Mouse (Mus musculus): ENCODE measurements around the gene Angptl6. TPM values are rescaled to one million over a fixed set of nuclear protein-coding genes. Genes with fewer than 3 reads are reported as not detected.

The Angptl6 gene
- total RNA-seq, 2 experiments from 2014 or later = 10.5 to 11.4 TPM

DNA sequence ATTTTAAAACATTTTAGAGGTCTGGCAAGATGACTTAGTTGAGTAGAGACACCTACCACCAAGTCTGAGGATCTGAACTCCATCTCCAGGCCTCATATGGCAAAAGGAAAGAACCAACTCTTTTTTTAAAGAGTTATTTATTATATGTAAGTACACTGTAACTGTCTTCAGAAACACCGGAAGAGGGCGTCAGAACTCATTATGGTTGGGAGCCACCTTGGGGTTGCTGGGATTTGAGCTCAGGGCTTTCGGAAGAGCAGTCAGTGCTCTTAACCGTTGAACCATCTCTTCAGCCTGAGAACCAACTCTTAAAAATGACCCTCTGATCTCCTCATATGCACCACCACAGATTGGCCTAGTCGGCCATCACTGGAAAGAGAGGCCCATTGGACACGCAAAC is 7.7 kb upstream of the Angptl6 start:
- no peak for DNase-seq (ENCODE audit: extremely low spot score in 1 of 2, low spot score in 1 of 2)

DNA sequence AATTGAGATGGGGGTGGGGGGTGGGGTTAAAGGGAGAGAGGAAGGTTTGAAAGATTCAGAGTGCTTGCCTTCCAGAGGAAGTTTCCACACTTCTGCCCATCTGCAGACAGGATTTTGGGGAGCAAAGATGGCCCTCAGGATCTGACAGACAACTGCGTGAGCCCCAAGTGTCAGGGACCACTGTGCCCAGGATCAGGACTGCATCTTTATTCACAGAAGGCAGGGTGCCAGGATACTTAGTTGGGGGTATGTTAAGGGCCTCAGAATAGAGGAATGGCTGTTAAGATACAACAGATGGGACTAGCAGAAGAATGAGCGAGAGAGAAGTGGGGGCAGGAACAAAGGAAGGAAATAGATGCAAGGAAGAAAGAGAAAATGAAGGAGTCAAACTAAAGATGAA is 7.0 kb upstream of the Angptl6 start:
- no peak for DNase-seq (ENCODE audit: extremely low spot score in 1 of 2, low spot score in 1 of 2)

DNA sequence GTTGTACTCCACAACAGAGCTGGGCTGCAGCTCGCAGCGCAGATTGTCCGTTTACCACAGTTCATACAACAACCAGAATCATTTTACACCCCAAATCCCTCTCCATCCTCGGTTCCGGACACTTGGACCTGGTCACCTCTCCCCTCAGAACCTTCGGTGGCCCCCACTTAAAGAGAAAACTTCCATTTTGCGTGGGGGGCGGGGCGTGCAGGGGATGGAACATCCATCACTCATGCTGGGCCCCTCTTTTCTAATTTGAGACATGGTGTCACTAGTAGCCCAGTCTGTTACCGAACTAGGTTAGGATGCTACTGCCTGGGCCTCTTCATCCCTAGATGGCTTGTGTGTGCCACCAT is 839 bp downstream of the Angptl6 start:
- DNase-seq (ENCODE audit: extremely low spot score in 1 of 2, low spot score in 1 of 2) = no peak

DNA sequence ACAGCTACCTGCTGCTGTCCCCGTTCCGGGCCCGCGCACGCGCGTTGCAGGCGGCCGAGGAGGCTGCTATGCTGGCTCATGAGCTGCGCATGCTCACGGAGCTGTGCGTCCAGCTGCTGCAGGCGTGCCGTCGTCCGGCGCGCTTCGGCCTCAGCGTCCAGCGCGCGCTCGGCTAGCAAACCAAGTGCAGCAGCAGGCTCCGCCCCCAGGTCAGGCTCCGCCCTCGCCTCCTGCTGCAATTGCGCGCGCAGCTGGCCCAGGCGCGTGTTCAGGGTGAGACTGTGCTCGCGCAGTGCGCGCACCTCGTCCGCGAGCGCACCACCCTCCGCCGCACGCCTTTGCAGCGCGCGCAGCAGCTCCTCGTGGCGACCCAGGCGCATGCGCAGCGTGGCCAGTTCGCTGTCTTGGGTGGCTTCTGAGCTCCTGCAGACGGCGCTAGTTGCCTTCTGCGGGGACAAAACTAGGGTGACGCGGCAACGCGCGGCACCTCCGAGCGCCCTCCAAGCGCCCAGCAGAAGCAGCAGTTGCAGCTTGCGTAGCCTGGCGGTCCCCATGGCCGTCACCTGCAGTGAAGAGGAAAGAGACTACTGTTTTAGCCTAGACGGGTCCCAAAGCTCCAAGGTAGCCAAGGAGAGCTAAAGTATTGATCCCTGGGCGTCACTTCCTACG is 1.4 kb downstream of the Angptl6 start:
- peak; percentile 95 to 97 for DNase-seq (ENCODE audit: extremely low spot score in 1 of 2, low spot score in 1 of 2)

DNA sequence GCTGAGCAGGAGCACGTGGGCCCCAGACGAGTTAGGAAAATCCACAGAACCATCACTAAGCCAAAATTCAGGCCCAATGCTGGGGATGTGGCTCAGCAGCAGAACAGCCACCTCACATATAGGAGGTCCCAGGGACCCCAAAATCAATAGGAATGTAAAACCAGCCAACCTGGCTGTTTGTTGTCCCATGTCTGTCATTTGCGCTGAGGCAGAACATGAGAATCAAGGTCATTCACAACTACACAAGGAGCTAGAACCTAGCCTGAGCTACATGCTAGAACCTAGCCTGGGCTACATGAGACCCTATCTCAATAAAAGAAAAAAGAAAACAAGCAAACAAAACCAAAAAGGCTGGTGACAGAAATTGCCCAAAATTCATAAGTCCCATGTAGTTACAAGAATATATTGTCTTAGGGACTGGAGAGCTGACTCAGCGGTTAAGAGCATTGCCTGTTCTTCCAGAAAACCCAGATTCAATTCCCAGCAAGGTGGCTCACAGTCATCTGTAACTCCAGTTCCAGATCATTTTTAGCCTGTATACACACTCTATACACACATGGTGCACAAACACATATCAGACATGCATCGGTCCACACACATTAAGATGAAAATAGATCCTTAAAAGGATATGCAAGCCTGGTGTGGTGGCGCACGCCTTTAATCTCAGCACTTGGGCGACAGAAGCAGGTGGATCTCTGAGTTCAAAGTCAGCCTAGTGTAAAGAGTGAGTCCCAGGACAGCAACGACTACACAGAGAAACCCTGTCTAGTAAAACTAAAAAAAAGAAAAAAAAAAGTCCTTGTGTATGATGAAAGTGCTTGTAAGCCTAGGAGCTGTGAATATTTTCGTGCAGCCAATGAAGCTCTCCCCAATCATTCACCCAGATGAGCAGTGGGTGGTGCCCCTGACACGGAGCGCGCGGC is 2.1 kb downstream of the Angptl6 start:
- DNase-seq (ENCODE audit: extremely low spot score in 1 of 2, low spot score in 1 of 2) = no peak

DNA sequence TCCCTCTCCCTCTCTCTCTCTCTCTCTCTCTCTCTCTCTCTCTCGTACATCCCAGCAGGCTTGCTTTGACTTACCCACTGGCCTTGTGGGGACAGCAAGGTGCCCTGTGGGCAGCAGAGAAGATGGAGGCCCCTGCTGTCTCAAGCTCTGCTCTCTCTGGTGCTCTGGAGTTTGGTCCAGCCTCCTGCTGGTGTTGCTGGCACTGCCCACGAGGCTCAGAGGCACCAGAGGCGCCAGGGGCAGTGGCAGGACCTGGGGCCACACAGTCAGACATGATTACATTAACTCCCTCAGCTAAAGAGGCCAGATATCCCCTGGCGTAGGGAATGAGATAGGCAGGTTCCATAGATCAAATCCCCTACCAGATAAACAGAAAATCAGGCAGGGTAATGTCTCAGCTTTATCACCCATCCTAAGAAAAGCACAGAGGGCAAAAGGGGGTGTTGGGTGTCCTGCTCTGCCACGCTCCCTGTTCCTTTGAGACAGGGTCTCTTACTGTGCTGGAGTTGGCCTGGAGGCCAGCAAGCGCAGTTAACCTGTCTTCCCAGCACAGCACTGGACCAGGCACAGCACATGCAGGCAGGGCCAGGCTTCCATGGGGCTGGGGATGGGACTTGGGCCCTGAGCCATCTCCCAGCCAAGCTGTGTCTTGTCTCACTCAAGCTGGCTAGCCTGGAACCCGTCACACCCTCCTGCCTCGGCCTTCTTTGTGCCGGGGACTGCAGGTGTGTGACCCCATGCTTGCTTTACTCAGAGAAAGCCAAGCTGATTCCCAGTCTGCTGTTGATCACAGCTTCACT is 3.0 kb downstream of the Angptl6 start:
- DNase-seq (ENCODE audit: extremely low spot score in 1 of 2, low spot score in 1 of 2) = no peak

DNA sequence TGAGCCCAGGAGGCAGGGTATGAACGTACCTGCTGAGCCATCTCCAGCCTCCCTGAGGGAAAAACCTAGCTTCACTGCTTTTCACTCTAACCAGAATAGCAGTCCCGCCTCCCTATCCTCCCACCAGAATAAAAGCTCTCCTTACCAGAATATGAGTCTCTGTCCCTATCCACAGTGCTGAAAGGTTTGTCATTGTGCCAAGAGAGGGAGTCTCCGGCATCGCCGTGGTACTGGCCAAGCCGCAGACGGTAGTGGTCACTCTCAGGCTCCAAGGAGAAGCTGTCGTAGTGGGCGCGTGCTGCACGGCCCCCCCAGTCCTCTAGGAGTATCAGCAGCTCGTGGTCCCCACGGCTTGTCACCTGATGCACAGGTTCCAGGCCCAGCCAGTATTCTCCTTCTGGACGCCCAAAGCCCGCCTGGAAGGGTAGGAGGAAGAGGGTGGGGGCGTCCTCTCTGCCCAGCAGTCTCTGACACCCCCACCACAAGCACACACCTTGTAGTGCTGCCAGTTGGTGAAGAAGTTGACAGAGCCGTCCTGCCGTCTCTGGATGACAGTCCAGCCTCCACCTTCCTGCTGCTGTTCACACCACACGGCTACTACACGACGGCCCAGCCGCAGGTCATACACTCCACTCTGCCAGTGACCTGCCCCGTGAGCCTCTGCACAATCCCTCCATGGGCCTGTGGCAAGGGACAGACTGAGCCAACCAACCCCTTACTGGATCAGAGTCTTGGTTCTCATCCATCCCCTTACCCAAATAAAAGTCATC is 4.3 kb downstream of the Angptl6 start:
- DNase-seq (ENCODE audit: extremely low spot score in 1 of 2, low spot score in 1 of 2) = no peak

DNA sequence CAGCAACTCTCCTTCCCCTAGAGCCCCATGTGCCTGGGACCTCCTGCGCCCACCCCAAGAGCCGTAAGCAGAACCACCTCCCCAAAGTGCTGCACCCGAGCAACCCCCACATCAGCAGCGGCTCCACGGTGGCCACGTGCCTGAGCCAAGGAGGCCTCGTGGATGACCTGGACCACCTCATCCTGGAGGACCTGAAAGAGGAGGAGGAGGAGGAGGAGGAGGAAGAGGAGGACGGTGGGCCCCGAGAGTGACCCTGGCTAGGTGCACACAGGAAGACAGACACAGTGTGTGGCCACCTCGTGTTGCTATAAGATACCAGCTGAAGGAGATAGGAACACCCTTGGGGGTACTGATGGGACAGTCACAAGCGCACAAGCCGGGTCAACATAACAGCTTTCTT is 6.0 kb downstream of the Angptl6 start:
- no peak for DNase-seq (ENCODE audit: extremely low spot score in 1 of 2, low spot score in 1 of 2)

DNA sequence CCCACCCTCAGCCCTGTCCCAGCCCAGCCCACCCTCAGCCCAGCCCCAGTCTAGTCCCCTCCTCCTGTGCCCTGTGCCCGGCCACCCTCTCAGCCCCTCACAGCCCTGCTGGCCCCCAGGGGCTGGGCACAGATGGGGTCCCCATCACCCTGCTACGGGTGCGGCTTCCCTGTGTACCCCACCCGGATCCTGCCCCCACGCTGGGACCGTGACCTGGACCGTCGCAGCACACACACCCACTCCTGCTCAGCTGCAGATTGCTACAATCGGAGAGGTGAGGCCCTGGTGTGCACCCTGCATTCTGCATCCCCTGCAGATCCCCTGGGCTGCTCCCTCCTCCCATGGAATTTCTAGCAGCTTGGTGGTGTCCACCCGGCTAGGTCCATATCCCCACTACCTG is 6.5 kb downstream of the Angptl6 start:
- no peak for DNase-seq (ENCODE audit: extremely low spot score in 1 of 2, low spot score in 1 of 2)

DNA sequence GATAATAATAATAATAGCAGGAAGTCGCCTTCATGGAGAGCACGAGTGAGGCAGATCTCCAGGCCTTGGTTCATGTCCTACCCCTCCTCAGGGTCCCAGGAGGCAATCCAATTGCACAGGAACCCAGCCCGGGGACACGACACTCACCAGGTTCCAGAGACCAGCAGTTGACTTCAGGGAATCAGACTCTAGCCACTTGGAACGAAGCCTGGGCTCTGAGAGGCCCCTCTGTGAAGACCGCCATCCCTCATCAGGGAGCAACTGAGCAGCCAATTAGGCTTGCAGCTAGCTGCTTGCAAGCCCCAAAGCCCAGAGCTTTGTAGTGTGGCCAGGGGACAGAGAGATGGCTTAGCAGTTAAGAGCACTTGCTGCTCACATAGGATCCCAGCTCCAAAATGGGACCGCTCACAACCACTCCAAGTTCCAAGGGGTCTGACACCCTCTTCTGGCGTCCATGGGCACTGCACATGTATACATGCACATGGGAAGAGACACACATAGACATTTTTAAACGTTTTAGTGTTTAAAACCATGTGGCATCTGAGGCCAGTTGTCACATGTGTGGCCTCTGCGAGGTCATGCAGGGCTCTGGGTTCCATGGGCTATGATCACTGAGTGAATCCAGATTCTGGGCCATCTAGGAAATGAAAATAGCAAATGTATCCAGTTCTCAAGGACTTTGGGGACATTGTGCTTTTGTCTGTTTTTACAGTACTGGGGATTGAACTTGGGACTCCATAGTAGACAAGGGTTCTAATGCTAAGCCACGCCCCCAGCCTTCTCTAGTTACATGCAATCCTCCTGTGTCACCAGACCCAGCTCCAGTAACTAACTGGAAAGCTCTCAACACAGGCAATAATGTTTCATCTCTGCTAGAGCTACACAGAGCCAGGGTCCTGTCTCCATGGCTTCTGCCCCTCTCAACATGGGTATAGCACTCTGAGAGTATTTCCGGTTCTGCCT is 9.0 kb downstream of the Angptl6 start:
- no peak for DNase-seq (ENCODE audit: extremely low spot score in 1 of 2, low spot score in 1 of 2)

DNA sequence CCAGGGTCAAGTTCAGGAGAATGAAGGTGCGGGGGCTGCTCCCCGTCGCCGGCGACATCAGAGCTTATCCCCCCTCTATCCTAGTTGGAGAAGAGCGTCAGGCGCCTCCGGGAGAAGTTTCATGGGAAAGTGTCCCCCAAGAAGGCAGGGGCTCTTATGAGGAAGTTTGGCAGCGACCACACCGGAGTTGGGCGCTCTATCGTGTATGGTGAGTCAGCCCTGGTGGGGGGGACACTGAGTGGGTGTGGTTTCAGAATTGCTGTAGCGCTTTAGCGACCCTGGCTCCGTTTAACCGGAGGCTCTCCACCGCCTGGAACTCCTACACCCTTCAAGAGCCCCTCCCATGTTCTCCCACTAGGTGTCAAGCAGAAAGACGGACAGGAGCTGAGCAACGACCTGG is 10.3 kb downstream of the Angptl6 start:
- no peak for DNase-seq (ENCODE audit: extremely low spot score in 1 of 2, low spot score in 1 of 2)

DNA sequence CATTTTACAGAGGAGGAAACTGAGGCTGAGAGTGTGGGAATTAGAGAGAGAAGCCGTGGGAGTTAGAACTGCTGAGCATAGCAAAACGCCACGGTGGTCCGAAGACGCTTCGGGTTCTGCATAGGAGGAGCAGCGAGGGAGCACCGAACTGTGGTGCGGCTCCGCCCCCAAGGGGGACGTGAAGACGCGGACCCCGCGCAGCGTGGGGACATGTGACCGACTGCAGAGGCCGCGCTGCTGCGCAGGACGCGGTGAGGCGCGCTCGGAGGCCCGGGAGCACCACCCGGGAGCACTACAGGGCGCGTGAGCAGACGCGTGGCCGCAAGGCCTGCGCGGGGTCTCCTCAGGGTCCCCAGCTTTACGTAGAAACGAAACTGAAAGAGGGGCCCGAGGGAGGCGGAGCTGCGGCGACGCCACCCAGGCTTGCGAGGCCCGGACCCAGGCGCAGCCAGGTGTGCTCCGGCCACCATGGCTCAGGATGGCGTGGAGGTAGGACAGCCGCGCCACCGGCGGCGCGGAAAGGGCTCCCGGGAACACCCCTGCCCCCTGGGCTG is 11.0 kb downstream of the Angptl6 start, which contains the start of gene A230050P20Rik:
TSS of gene A230050P20Rik (plus strand) at position 195 of the 554 bp plus-strand sequence.
- peak; percentile 64 to 67 for DNase-seq (ENCODE audit: extremely low spot score in 1 of 2, low spot score in 1 of 2)

DNA sequence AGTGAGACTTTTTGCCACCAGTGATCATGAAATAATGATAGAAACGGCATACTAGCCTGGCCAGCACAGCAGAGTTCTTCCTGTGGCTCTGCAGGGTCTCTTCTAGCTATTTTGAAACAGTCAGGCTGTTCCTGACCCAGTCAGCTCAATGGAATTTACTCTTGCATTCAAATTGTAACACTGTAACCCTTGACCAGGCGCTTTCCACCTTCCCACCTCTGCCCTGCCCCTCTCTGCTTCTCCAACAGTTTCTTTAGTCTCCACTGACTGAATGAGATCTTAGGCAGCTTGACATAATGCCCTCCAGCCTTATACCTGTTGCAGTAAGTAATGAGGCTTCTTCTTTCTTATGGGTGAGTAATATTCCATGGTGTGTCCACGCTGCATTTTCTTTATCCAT is 12.6 kb downstream of the Angptl6 start:
- no peak for DNase-seq (ENCODE audit: extremely low spot score in 1 of 2, low spot score in 1 of 2)

DNA sequence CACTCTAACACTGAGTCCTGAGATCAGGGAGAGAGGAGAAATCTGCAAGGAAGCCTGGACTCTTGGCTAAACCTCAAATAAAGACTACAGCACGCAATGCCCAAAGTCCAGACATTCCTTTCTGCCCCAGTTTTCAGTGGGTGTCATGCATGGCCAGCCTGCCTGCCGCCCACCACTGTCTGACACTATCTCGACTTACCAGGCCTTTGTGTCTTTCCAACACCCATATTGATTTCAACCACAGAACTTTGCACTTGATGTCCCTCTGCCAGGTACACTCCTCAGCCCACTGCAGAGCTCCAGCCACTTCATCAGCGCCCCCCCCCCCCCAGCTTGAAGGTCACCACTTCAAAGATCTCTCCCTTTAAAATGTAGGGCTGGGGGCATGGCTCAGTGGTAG is 17.3 kb downstream of the Angptl6 start:
- no peak for DNase-seq (ENCODE audit: extremely low spot score in 1 of 2, low spot score in 1 of 2)

DNA sequence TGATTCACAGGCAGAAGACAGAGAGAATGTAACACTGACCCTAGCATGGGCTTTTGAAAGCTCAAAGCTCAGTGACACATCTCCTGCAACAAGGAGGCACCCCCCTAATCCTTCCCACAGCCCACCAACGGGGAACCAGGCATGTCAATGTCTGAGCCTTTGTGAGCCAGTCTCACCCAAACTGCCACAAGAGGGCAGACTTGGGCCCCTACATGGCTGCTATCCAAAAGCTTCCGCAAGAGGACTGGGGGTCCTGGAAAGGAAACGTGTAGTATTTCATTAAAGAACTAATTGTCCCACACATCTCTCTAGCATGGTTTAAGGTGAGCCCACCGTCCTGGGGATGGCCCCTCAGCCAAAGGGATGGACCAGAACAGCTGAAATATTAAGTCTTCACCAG is 17.7 kb downstream of the Angptl6 start:
- DNase-seq (ENCODE audit: extremely low spot score in 1 of 2, low spot score in 1 of 2) = no peak

DNA sequence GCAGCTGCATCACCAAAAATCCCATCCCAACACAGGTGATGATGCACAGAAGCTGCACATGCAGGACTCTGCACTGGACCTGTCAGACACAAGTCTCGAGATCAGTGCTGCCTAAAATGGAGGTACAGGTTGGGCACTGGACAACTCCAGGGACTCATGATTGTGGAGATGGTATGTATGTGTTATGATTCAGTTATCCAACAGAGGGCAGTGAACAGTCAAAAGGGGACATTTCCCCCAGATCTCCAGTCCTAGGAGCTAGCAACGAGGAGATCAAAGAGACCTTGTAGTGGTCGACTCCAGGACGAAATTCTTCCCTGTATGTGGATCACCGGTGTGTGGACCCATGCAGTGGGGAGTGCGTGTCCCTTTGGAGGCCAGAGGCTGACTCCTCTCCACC is 19.6 kb downstream of the Angptl6 start:
- no peak for DNase-seq (ENCODE audit: extremely low spot score in 1 of 2, low spot score in 1 of 2)

DNA sequence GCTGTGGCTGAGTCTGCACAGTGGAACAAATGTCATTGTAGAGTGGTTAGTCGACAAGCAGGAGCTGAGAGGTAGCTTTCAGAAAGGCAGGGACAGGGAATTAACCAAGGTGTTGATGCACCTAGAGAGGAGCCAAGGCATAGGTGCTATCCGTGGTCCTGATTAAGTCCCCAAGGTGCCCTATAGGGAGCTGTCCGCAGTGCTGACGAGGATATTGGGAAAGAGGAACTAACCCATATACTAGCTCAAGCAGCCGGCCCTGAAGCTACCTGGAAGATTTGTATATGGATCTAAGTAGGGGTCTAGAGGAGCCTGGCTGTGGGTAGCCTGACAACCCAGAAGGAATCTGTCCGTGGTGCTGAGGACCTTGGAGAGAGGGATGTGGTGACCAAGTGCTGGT is 22.4 kb downstream of the Angptl6 start:
- no peak for DNase-seq (ENCODE audit: extremely low spot score in 1 of 2, low spot score in 1 of 2)

DNA sequence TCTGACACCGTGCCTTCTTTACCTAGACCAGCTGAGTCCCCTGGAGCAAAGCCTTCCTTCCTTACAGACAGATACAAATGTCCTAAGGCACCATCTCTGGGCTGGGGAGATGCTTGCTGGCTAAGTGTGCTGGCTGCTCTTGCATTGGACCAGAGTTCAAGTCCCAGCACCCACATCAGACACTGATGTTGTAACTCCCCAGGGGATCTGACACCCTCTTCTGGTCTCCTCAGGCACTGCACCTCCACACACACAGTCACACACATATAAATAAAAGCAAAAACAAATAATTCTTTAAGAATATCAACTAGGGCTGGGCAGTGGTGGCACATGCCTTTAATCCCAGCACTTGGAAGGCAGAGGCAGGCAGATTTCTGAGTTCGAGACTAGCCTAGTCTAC is 29.3 kb downstream of the Angptl6 start:
- no peak for DNase-seq (ENCODE audit: extremely low spot score in 1 of 2, low spot score in 1 of 2)

DNA sequence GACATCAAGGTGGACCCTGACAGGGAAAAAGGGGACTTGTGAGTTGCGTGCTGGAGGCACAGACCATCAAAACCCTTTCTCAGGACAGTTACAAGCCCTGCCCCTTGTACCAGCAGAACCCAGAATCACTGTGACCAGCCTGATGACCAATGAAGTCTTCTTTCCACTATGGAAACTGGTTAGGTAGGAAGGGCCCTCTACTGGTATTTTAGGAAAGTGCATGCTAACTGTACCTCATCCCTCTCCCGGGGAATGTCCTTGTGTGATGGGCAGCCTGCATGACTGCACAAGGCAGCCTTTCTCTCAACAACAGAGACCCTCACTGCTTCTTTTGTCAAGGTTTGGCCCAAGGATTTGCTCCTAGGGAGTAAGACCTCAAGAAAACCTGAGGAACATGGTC is 36.9 kb downstream of the Angptl6 start:
- DNase-seq (ENCODE audit: extremely low spot score in 1 of 2, low spot score in 1 of 2) = no peak
